Mouse (Mus musculus): ENCODE measurements around the gene Fam173b. TPM values are rescaled to one million over a fixed set of nuclear protein-coding genes. Genes with fewer than 3 reads are reported as not detected.
A peak's percentile ranks its signal among the peaks of the same experiment; 100 is the strongest.

Fam173b gene
- polyA plus RNA-seq, 1 experiment, result 4.0 TPM

GRCm38 (mm10) chr15:31599834-31600233 is 1.8 kb upstream of the Fam173b start:
- no peak for TF ChIP-seq CTCF (IDR thresholded peaks at IDR 0.05; ENCODE audit: extremely low read depth, insufficient read length, insufficient replicate concordance, low read depth, low read length)
- peaks cover 10% of the 10 kb centered on the region for H3K4me1 ChIP-seq (ENCODE audit: control insufficient read depth, insufficient read depth, insufficient read length, low read length)
- 26% methylated on average over 4 of the region's 4 CpGs for WGBS
- H3K27me3 ChIP-seq (ENCODE audit: control insufficient read depth, insufficient read depth, low read length), result no peaks in the 10 kb centered on the region
- no peak overlapping the region for H3K27ac ChIP-seq (ENCODE audit: insufficient read depth, low read depth, low read length)
- peaks cover 14% of the 10 kb centered on the region for H3K36me3 ChIP-seq (ENCODE audit: control insufficient read depth, insufficient read depth, low read length)
- no peak overlapping the region for H3K4me3 ChIP-seq (ENCODE audit: low read depth, low read length)

GRCm38 (mm10) chr15:31601279-31601645 is 390 bp upstream of the Fam173b start:
- under 1% methylated on average over 33 of the region's 33 CpGs for WGBS

GRCm38 (mm10) chr15:31602426-31602825 is 774 bp downstream of the Fam173b start:
- H3K27ac ChIP-seq (ENCODE audit: insufficient read depth, low read depth, low read length), result no peak overlapping the region

More at GRCm38 (mm10) chr15:31601279-31601645, 390 bp upstream of the Fam173b start:
- no peak for TF ChIP-seq POLR2A (IDR thresholded peaks at IDR 0.05; ENCODE audit: low read depth, low read length)
- TF ChIP-seq CTCF (IDR thresholded peaks at IDR 0.05; ENCODE audit: extremely low read depth, insufficient read length, insufficient replicate concordance, low read depth, low read length), result no peak
- H3K4me1 ChIP-seq (ENCODE audit: control insufficient read depth, insufficient read depth, insufficient read length, low read length), result peaks cover 10% of the 10 kb centered on the region
- peak overlapping the region; percentile 94 for H3K4me3 ChIP-seq (ENCODE audit: low read depth, low read length)
- H3K27ac ChIP-seq (ENCODE audit: insufficient read depth, low read depth, low read length), result peak overlapping the region; percentile 65
- no peaks in the 10 kb centered on the region for H3K27me3 ChIP-seq (ENCODE audit: control insufficient read depth, insufficient read depth, low read length)
- H3K36me3 ChIP-seq (ENCODE audit: control insufficient read depth, insufficient read depth, low read length), result peaks cover 5% of the 10 kb centered on the region; the same call in 1 of the 2 replicates

GRCm38 (mm10) chr15:31603113-31603512 is 1.5 kb downstream of the Fam173b start:
- Histone ChIP-seq H3K4me3 (ENCODE audit: low read depth, low read length) (no peak overlapping the region), H3K36me3 (ENCODE audit: control insufficient read depth, insufficient read depth, low read length) (no peaks in the 10 kb centered on the region), H3K27ac (ENCODE audit: insufficient read depth, low read depth, low read length) (no peak overlapping the region), H3K27me3 (ENCODE audit: control insufficient read depth, insufficient read depth, low read length) (no peaks in the 10 kb centered on the region), H3K4me1 (ENCODE audit: control insufficient read depth, insufficient read depth, insufficient read length, low read length) (peaks cover 15% of the 10 kb centered on the region)
- WGBS, result 85% methylated on average over 13 of the region's 13 CpGs
- TF ChIP-seq POLR2A (IDR thresholded peaks at IDR 0.05; ENCODE audit: low read depth, low read length) (no peak), CTCF (IDR thresholded peaks at IDR 0.05; ENCODE audit: extremely low read depth, insufficient read length, insufficient replicate concordance, low read depth, low read length) (no peak)

More at GRCm38 (mm10) chr15:31602426-31602825, 774 bp downstream of the Fam173b start:
- Histone ChIP-seq H3K36me3 (ENCODE audit: control insufficient read depth, insufficient read depth, low read length) (peaks cover under 1% of the 10 kb centered on the region; the same call in 1 of the 2 replicates), H3K4me3 (ENCODE audit: low read depth, low read length) (peak overlapping the region; percentile 94), H3K4me1 (ENCODE audit: control insufficient read depth, insufficient read depth, insufficient read length, low read length) (peaks cover 13% of the 10 kb centered on the region), H3K27me3 (ENCODE audit: control insufficient read depth, insufficient read depth, low read length) (no peaks in the 10 kb centered on the region)
- TF ChIP-seq POLR2A (IDR thresholded peaks at IDR 0.05; ENCODE audit: low read depth, low read length), result no peak
- TF ChIP-seq CTCF (IDR thresholded peaks at IDR 0.05; ENCODE audit: extremely low read depth, insufficient read length, insufficient replicate concordance, low read depth, low read length), result peak; percentile 28; the same call in 1 of the 2 replicates
- under 1% methylated on average over 15 of the region's 15 CpGs for WGBS

GRCm38 (mm10) chr15:31606821-31607220 is 5.2 kb downstream of the Fam173b start:
- 30% methylated on average over 6 of the region's 6 CpGs for WGBS
- Histone ChIP-seq H3K27me3 (ENCODE audit: control insufficient read depth, insufficient read depth, low read length) (no peaks in the 10 kb centered on the region), H3K4me3 (ENCODE audit: low read depth, low read length) (no peak overlapping the region), H3K27ac (ENCODE audit: insufficient read depth, low read depth, low read length) (no peak overlapping the region), H3K36me3 (ENCODE audit: control insufficient read depth, insufficient read depth, low read length) (peaks cover 3% of the 10 kb centered on the region; the same call in 1 of the 2 replicates), H3K4me1 (ENCODE audit: control insufficient read depth, insufficient read depth, insufficient read length, low read length) (peaks cover 7% of the 10 kb centered on the region)
- TF ChIP-seq CTCF (IDR thresholded peaks at IDR 0.05; ENCODE audit: extremely low read depth, insufficient read length, insufficient replicate concordance, low read depth, low read length) (no peak), POLR2A (IDR thresholded peaks at IDR 0.05; ENCODE audit: low read depth, low read length) (no peak)

- WGBS, result 88% methylated on average over 3 of the region's 3 CpGs
- Histone ChIP-seq H3K4me3 (ENCODE audit: low read depth, low read length) (no peak overlapping the region), H3K4me1 (ENCODE audit: control insufficient read depth, insufficient read depth, insufficient read length, low read length) (peaks cover 5% of the 10 kb centered on the region; the same call in 1 of the 2 replicates), H3K27me3 (ENCODE audit: control insufficient read depth, insufficient read depth, low read length) (no peaks in the 10 kb centered on the region), H3K36me3 (ENCODE audit: control insufficient read depth, insufficient read depth, low read length) (peaks cover 5% of the 10 kb centered on the region; the same call in 1 of the 2 replicates), H3K27ac (ENCODE audit: insufficient read depth, low read depth, low read length) (no peak overlapping the region)
- TF ChIP-seq POLR2A (IDR thresholded peaks at IDR 0.05; ENCODE audit: low read depth, low read length) (no peak), CTCF (IDR thresholded peaks at IDR 0.05; ENCODE audit: extremely low read depth, insufficient read length, insufficient replicate concordance, low read depth, low read length) (no peak)
These were observed 9.4 kb downstream of the Fam173b start for GRCm38 (mm10) chr15:31611027-31611426.

- TF ChIP-seq POLR2A (IDR thresholded peaks at IDR 0.05; ENCODE audit: low read depth, low read length) (no peak), CTCF (IDR thresholded peaks at IDR 0.05; ENCODE audit: extremely low read depth, insufficient read length, insufficient replicate concordance, low read depth, low read length) (no peak)
- Histone ChIP-seq H3K27me3 (ENCODE audit: control insufficient read depth, insufficient read depth, low read length) (no peaks in the 10 kb centered on the region), H3K36me3 (ENCODE audit: control insufficient read depth, insufficient read depth, low read length) (peaks cover 5% of the 10 kb centered on the region; the same call in 1 of the 2 replicates), H3K4me3 (ENCODE audit: low read depth, low read length) (no peak overlapping the region), H3K27ac (ENCODE audit: insufficient read depth, low read depth, low read length) (no peak overlapping the region), H3K4me1 (ENCODE audit: control insufficient read depth, insufficient read depth, insufficient read length, low read length) (peaks cover 2% of the 10 kb centered on the region; the same call in 1 of the 2 replicates)
- WGBS, result 92% methylated on average over 4 of the region's 4 CpGs
These were observed 10.3 kb downstream of the Fam173b start for GRCm38 (mm10) chr15:31611976-31612375.

Data from small intestine, adult 2 months (tissue).